Comparison of ENCODE assay signal across 8 mouse cellular contexts in the genomic region with DNA sequence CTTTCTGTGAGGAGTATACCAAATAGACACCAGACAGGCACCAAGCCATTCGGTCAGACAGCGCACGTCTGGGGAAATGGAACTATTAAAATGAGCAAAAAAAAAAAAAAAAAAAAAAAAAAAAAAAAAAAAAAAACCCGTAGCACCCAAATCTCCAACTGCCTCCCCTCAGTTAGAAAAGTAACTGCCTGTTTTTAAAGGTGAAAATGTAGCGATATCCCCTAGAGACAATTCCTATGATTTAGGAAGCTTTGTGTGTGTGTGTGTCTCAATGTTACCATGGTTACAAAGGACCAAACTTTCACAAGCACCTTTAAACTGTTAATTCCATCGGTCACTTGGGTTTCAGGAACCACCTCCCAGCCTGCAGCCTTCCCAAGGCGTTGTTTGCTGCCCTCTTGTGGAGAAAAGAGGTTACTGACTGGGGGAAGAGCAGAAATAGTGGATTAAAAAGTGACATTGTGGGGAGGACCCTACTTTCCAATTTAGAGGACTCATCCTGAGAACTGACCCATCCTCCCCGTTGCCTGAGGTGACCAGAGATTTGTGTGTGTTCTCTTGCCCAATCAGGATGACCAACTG. TPM values are rescaled to one million over a fixed set of nuclear protein-coding genes. Genes with fewer than 3 reads are reported as not detected.
DNase-seq lines count a peak whose midpoint lies in the region; TF ChIP-seq lines count a peak whose summit lies in the region.
"Had no signal": no experiment of that assay in that cellular context is flagged by ENCODE, and none has a peak within 500 bp of the region (broad histone marks: within the 10 kb centered on the region; RNA-seq: fewer than 3 reads in every experiment).

No protein-coding gene starts in this region.

- H3K27ac ChIP-seq in embryonic facial prominence, embryonic 10.5 days (replicated peaks), result no peak overlapping the region
- H3K27ac ChIP-seq: limb, embryonic 12.5 days had no signal

- H3ac ChIP-seq in C2C12 (ENCODE audit: control insufficient read depth, insufficient read length, low read depth), result no peak overlapping the region

- H3K27me3 ChIP-seq in C2C12 (ENCODE audit: control insufficient read depth, insufficient read depth, insufficient read length), result no peaks in the 10 kb centered on the region
- H3K27me3 ChIP-seq in embryonic facial prominence, embryonic 10.5 days (replicated peaks; ENCODE audit: low read depth, poor library complexity, severe bottlenecking), result peaks cover 7% of the 10 kb centered on the region; the same call in 1 of the 2 replicates

- H3K4me3 ChIP-seq in C2C12 (ENCODE audit: insufficient read depth, poor library complexity, severe bottlenecking), result no peak overlapping the region
- H3K4me3 ChIP-seq in embryonic facial prominence, embryonic 10.5 days, result no peak overlapping the region
- H3K4me3 ChIP-seq: limb, embryonic 12.5 days had no signal

- peak; percentile 36 for TF ChIP-seq CTCF in C2C12 (IDR thresholded peaks at IDR 0.05; ENCODE audit: control insufficient read depth, insufficient read depth, insufficient read length)

- H3K36me3 ChIP-seq in C2C12 (ENCODE audit: control insufficient read depth, insufficient read depth), result no peaks in the 10 kb centered on the region
- H3K36me3 ChIP-seq in embryonic facial prominence, embryonic 10.5 days (replicated peaks), result no peaks in the 10 kb centered on the region
- H3K36me3 ChIP-seq: limb, embryonic 12.5 days had no signal

- H3K79me3 ChIP-seq in C2C12 (ENCODE audit: low read depth), result no peaks in the 10 kb centered on the region

- 47% methylated on average over 8 of the region's 8 CpGs for WGBS in embryonic facial prominence, embryonic 10.5 days

- no peaks in the 10 kb centered on the region for H3K79me2 ChIP-seq in C2C12 (ENCODE audit: control insufficient read depth, insufficient read depth)

- peak; percentile 64 for DNase-seq in 416B (ENCODE audit: low read depth)
- peak; percentile 53 to 73 for DNase-seq in adrenal gland, postnatal 36 days
- DNase-seq in embryonic facial prominence, embryonic 10.5 days (ENCODE audit: low spot score), result peak; percentile 66
- peak; percentile 73 for DNase-seq in kidney, postnatal 10 days
- DNase-seq in lung, adult 18-20 months, result peak; percentile 7 to 47
- peak; percentile 52 for DNase-seq in right cerebral cortex, postnatal 4 days

- no peaks in the 10 kb centered on the region for H3K9me3 ChIP-seq in embryonic facial prominence, embryonic 10.5 days
- H3K9me3 ChIP-seq: limb, embryonic 12.5 days had no signal

- H3K4me1 ChIP-seq in embryonic facial prominence, embryonic 10.5 days, result no peaks in the 10 kb centered on the region
- H3K4me1 ChIP-seq: limb, embryonic 12.5 days had no signal

TF ChIP-seq in C2C12, 6 proteins besides CTCF, POLR2A, EP300 and RAD21:
- TF ChIP-seq FOSL1 (IDR thresholded peaks at IDR 0.05; ENCODE audit: insufficient read depth, low read length, poor library complexity, severe bottlenecking) (no peak), USF1 (IDR thresholded peaks at IDR 0.05; ENCODE audit: low read depth) (no peak), CEBPB (IDR thresholded peaks at IDR 0.05; ENCODE audit: low read depth) (no peak), MYOD1 (IDR thresholded peaks at IDR 0.05; ENCODE audit: control insufficient read depth, insufficient read length, low read depth) (no peak), MYOG (IDR thresholded peaks at IDR 0.05; ENCODE audit: control insufficient read depth, extremely low read depth, insufficient read length) (no peak), MAX (IDR thresholded peaks at IDR 0.05) (no peak)

RNA-seq across cellular contexts. Expression of gene Fam19a4, which starts 53.6 kb away (rescaled TPM):
- polyA plus RNA-seq in C2C12 (2012; fragmentation: generic; extraction: Trizol), result not detected
- total RNA-seq in adrenal gland, postnatal 36 days (2021), result 1 to 10 TPM in 1 of 2 experiments, under 1 TPM in 1; 0.92 to 2.5 TPM
- polyA plus RNA-seq in embryonic facial prominence, embryonic 10.5 days (2016; fragmentation: Nextera tagmentation; extraction: Ambion mirVana), result 1.2 and 1.5 TPM in 2 replicates
